Mouse (Mus musculus): ENCODE results near the gene Meis3. TPM values are rescaled to one million over a fixed set of nuclear protein-coding genes. Genes with fewer than 3 reads are reported as not detected.

The Meis3 gene
- total RNA-seq (2021), result 1 to 10 TPM; 1.5 to 2.1 TPM
- long read RNA-seq, experiment 1, partial matches to known transcripts, result 1 of 1 reads
- long read RNA-seq, experiment 1, other reads (novel, unspliced or antisense), result 0 of 1 reads
- long read RNA-seq, experiment 2, partial matches to known transcripts, result 0 of 3 reads
- long read RNA-seq, experiment 2, other reads (novel, unspliced or antisense), result 2 of 3 reads

- intact Hi-C loops (cut with DNase I), result no loop called here
- DNase-seq, result peak in 1 of 2 experiments; percentile 39
These were observed at the start of gene Meis3 for GRCm38 (mm10) chr7:16174597-16175541. Gene Meis3 (plus strand): TSS chr7:16175090.

DNA sequence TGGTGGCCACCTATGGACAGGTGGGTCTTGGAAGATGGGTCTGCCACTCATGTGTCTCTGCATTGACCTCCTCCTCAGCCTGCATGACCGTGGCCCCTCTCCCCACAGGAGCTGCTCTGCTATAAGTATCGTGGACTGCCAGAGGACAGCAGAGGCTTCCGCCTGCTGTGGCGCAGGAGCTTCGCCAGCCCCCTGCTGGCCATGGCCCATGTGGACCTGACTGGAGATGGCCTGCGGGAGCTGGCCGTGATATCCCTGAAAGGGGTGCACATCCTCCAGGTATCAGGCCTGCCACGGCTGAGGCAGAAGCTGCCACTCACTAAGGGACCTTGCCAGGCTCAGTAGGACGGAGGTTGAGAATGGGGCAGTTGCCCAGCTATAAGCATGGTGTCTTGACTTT, 49.1 kb upstream of the Meis3 start:
- no peak for DNase-seq
- intact Hi-C loops (cut with DNase I), result no loop called here

DNA sequence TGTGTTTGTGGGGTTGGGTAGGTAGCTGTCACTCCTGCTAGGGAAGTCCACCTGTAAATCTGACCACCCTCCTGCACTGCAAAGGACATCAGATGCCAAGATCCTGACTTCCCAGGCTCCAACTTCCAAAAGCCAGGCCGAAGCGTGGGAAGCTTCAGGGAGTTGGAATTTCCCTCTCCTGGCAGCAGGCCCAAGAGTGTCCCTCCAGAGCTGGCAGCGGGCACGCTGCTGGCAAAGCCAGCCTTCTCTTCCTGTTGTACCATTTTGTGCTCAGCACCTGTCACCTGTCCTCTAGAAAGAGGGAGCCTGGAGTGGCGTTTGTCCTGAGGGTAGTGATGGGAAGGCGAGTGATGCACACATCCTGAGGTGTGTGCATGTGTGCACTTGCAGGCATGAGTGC, 46.5 kb upstream of the Meis3 start:
- intact Hi-C loops (cut with DNase I), result no loop called here
- DNase-seq, result no peak

- no peak for DNase-seq
- intact Hi-C loops (cut with DNase I), result no loop called here
These were observed 46.0 kb upstream of the Meis3 start for GRCm38 (mm10) chr7:16128899-16129298.

DNA sequence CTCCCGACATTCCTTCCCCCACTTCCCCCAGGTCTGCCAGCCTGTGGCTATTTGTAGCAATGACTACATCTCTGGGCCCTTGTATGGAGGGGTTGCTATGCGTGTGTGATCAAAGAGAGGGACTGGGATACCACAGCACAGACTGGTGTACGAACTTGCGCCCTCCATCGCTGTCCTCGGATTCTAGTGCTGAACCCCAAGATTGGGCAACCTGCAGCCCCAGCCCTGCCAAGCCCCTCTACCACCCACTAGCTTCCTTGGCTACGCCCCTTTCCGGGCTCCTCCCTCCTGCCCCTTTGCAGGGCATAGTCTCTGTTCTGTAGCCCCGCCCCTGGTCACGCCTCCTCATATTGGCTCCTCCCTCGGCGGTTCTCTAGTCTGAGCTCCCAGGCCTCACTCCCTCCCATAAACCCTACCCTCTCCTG, 45.5 kb upstream of the Meis3 start, which contains the start of gene Slc8a2:
Gene Slc8a2 (plus strand): TSS at position 406 of the 425 bp plus-strand sequence.
- intact Hi-C loops (cut with DNase I), result no loop called here
- peak; percentile 53 to 60 for DNase-seq

GRCm38 (mm10) chr7:16129846-16130691, 44.8 kb upstream of the Meis3 start:
- intact Hi-C loops (cut with DNase I), result no loop called here
- DNase-seq, result no peak

- no peak for DNase-seq
- intact Hi-C loops (cut with DNase I), result no loop called here
These were observed 43.8 kb upstream of the Meis3 start for GRCm38 (mm10) chr7:16130956-16131634.

DNA sequence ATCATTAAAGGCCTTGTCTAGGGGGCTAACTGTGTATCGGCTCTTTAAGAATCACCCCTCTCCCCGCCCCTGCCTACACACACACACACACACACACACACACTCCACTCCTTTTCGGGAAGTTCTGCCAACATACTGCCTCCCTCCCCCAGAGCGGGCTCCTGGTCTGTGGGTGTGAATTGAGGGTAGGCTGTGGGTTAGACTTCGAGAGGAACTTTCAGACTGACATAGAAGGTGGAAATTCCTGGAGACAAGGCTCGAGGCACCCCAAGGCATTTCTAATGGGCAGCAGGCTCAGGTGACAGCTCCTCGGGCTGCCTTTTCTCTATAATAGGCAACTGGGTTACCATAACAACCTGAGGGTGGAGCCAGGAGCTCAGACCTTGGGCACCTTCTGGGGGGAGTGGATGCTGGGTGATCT, 42.7 kb upstream of the Meis3 start:
- intact Hi-C loops (cut with DNase I), result no loop called here
- no peak for DNase-seq

DNA sequence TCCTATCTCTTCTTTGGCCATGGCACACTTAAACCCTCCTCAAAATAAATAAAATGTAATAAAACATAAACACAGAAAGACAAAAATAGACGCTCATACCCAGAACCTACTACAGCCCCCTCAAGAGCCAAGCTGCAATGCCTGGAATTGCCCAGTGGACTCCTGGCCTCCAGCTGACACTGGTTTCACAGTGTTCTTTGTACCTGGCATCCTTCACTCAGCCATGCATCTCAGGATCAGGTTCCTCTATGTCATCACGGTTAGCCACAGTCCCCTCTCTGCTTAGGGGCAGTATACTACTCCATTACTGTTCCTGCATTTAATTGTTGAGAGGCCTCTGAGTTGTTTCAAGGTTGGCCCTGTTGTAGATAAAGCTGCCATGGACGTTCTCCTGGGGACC, 42.0 kb upstream of the Meis3 start:
- no peak for DNase-seq
- intact Hi-C loops (cut with DNase I), result no loop called here

DNA sequence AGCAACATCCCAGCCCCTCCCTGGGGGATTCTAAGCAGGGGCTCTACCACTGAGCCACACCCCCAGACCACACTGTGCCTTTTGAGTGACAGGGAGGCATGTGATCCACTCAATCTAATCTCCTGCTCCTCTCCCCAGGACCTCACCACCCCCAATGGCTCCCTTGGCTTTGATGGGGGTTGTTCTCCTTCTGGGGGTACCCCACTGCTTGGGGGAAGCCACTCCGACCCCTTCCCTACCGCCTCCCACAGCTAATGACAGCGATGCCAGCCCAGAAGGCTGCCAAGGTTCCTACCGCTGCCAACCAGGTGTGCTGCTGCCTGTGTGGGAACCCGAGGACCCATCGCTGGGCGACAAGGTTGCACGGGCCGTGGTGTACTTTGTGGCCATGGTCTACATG, 41.2 kb upstream of the Meis3 start:
- intact Hi-C loops (cut with DNase I), result no loop called here
- DNase-seq, result no peak

DNA sequence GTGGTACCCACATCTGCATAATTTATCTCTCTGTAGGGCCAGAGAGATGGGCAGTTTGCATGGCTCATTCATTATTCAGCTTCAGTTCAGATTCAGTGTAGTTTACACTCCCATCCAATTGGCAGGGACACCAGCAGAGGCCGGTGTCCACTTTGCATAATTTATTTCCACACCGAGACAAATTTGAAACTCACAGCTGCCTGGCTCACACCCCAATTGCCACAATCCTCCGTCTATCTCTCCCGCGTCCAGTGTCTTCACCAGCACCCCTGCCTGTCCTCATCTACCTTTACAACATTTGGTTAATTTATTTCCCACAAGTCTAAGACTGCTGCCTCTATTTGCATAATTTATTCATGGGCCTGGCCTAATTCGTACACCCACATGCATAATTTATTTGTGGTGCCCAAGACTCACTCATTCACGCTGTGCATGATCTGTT, 39.9 kb upstream of the Meis3 start:
- intact Hi-C loops (cut with DNase I), result no loop called here
- DNase-seq, result no peak

GRCm38 (mm10) chr7:16146489-16147410, 28.1 kb upstream of the Meis3 start:
- intact Hi-C loops (cut with DNase I), result loop anchor here (5.0 to 10.0 kb wide), 3 partner anchors 36 to 169 kb away; no protein-coding TSS in a partner anchor
- DNase-seq, result no peak

DNA sequence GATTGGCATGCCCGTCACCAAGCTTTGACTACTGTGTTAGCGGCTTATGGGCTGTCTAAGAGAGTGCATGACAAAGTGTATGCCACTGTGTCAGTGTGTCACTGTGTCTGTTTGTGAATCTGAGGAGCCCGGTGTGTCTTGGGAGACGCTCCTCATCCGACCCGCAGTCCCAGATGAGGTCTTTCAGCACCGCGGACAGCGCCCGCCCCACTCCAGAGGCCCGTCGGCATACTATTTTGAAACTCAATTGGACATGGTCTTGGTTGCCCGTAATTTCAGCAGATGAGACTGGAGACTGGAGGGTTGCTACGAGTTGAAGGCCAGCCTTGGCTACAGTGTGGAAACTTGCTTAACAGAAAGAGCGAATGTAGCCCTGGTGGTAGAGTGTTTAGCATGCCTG, 27.2 kb upstream of the Meis3 start:
- peak; percentile 33 to 42 for DNase-seq
- intact Hi-C loops (cut with DNase I), result loop anchor here (5.0 to 10.0 kb wide), 3 partner anchors 35 to 170 kb away; no protein-coding TSS in a partner anchor

DNA sequence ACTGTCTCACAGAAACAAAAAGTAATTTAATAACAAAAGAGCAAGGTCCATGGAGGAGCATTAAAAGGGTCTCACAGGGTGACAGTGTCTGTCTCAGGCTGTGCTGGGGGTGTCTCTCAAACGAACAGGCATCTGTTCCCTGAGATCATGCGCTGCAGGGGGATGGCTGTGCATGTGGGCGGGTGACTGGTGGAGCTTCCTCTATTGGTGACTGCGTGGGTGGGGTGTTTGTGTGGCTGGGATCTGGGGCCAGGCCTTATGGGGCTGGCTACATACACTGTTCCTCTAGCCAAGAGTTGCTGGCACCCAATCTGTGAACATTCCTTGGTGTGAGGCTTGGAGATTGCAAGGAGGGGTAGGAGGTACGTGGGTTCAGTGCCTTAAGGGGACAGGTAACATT, 25.6 kb upstream of the Meis3 start:
- intact Hi-C loops (cut with DNase I), result loop anchor here (5.0 to 10.0 kb wide), 3 partner anchors 33 to 172 kb away; no protein-coding TSS in a partner anchor
- DNase-seq, result no peak

GRCm38 (mm10) chr7:16150191-16151145, 24.4 kb upstream of the Meis3 start:
- intact Hi-C loops (cut with DNase I), result no loop called here
- no peak for DNase-seq

DNA sequence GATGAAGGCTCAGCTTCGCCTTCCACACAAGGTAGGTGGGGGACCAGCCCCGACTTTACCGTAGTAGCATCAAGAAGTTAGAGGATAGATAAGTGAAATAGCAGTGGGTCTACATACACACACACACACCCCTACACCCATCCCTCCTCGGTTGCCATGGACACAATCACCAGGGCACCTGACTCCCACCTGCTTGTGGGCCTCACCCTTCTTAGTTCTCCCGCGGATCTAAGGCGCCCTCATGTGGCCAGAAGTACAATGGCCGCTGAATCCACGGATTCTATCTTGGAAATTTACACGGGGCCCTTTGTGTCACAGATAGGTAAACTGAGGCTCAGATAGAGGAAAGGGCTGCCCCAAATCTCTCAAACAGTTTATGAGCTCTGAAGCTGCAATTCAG, 21.4 kb upstream of the Meis3 start:
- no peak for DNase-seq
- intact Hi-C loops (cut with DNase I), result loop anchor here (1.0 to 2.0 kb wide), 2 partner anchors 58 to 93 kb away; partner anchors contain the start of gene Zfp541

GRCm38 (mm10) chr7:16155132-16155872, 19.6 kb upstream of the Meis3 start:
- no peak for DNase-seq
- intact Hi-C loops (cut with DNase I), result no loop called here
